In the genomic region with DNA sequence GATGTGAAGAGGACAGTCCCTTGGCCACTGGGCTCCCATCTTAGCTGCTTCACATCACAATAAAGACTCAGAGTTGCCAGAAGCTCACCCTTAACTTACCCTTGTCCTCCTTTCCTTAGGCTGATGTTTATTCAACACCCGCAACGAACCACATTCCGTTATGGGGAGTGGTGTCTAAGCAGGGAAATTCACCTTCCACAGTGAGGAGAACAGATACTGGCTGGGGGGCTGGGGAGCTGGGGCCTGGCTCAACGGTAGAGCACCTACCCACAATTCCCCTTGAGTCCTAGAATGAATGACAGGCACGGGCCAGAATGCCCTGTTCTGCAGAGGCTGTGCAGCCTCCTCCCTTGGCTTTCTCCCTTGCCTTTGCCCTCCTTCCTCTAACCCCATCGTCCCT, we compare ENCODE assay signal across 20 mouse cellular contexts. TPM values are rescaled to one million over a fixed set of nuclear protein-coding genes. Genes with fewer than 3 reads are reported as not detected.
A peak's percentile ranks its signal among the peaks of the same experiment; 100 is the strongest.
DNase-seq lines count a peak whose midpoint lies in the region; ATAC-seq and TF ChIP-seq lines count a peak whose summit lies in the region.
"Had no signal": no experiment of that assay in that cellular context is flagged by ENCODE, and none has a peak within 500 bp of the region (broad histone marks: within the 10 kb centered on the region; RNA-seq: fewer than 3 reads in every experiment).

No protein-coding gene starts in this region.

- H3K4me3 ChIP-seq in kidney, embryonic 14.5 days (ENCODE audit: low read length) = no peak overlapping the region
- H3K4me3 ChIP-seq in intestine, embryonic 15.5 days (replicated peaks) = no peak overlapping the region
- no peak overlapping the region for H3K4me3 ChIP-seq in stomach, embryonic 14.5 days (ENCODE audit: low read depth, low read length)
- H3K4me3 ChIP-seq in layer of hippocampus, adult 2 months = no peak overlapping the region
- H3K4me3 ChIP-seq: hindbrain, embryonic 12.5 days; kidney, embryonic 15.5 days; midbrain, embryonic 12.5 days; myocyte had no signal

- intact Hi-C loops in gastrocnemius, postnatal 14 days (cut with DNase I; ENCODE audit: low total_unique reads) = no loop called here

- DNase-seq in kidney, postnatal 10 days = peak; percentile 34
- DNase-seq in ES-CJ7 (ENCODE audit: low read depth, low spot score) = peak; percentile 93
- no peak for DNase-seq in layer of hippocampus, adult 2 months (ENCODE audit: low spot score in 2 of 2)
- no peak for DNase-seq in gastrocnemius, postnatal 14 days
- DNase-seq: cerebellum, postnatal 10 days; gastrocnemius, postnatal 36 days; layer of hippocampus, adult 9-11 months; liver; retina, postnatal 1 day; thymus, postnatal 4 days had no signal

- peaks cover 18% of the 10 kb centered on the region for H3K4me1 ChIP-seq in kidney, embryonic 14.5 days (ENCODE audit: control insufficient read depth, insufficient read depth, low read length)
- H3K4me1 ChIP-seq in intestine, embryonic 15.5 days (replicated peaks) = peaks cover 10% of the 10 kb centered on the region
- H3K4me1 ChIP-seq in stomach, embryonic 14.5 days (ENCODE audit: control insufficient read depth, insufficient read depth, low read length) = 0 out of 2 replicates have a peak, but pooled peaks cover 6% of the 10 kb centered on the region
- H3K4me1 ChIP-seq: hindbrain, embryonic 12.5 days; midbrain, embryonic 12.5 days had no signal

- H3K27ac ChIP-seq in kidney, embryonic 14.5 days (ENCODE audit: low read depth, low read length) = no peak overlapping the region
- H3K27ac ChIP-seq in intestine, embryonic 15.5 days = no peak overlapping the region
- no peak overlapping the region for H3K27ac ChIP-seq in stomach, embryonic 14.5 days (ENCODE audit: low read length)
- H3K27ac ChIP-seq in layer of hippocampus, adult 2 months = no peak overlapping the region
- H3K27ac ChIP-seq: hindbrain, embryonic 12.5 days; kidney, embryonic 15.5 days; macrophage; midbrain, embryonic 12.5 days had no signal

- no peaks in the 10 kb centered on the region for H3K36me3 ChIP-seq in kidney, embryonic 14.5 days (ENCODE audit: control insufficient read depth, insufficient read depth, low read length)
- H3K36me3 ChIP-seq in intestine, embryonic 15.5 days = no peaks in the 10 kb centered on the region
- no peaks in the 10 kb centered on the region for H3K36me3 ChIP-seq in stomach, embryonic 14.5 days (ENCODE audit: control insufficient read depth, insufficient read depth, low read length)
- H3K36me3 ChIP-seq: hindbrain, embryonic 12.5 days; kidney, embryonic 15.5 days; midbrain, embryonic 12.5 days had no signal

- H3K9ac ChIP-seq in kidney, embryonic 14.5 days (ENCODE audit: low read depth, low read length) = no peak overlapping the region
- H3K9ac ChIP-seq in intestine, embryonic 15.5 days = no peak overlapping the region
- no peak overlapping the region for H3K9ac ChIP-seq in stomach, embryonic 14.5 days (replicated peaks; ENCODE audit: low read depth, low read length)
- H3K9ac ChIP-seq: hindbrain, embryonic 12.5 days; kidney, embryonic 15.5 days; midbrain, embryonic 12.5 days had no signal

- 50% methylated on average over 6 of the region's 6 CpGs for WGBS in kidney, embryonic 14.5 days
- WGBS in intestine, embryonic 15.5 days = 29% methylated on average over 6 of the region's 6 CpGs
- WGBS in stomach, embryonic 14.5 days = 32% methylated on average over 6 of the region's 6 CpGs

- no peak for ATAC-seq in kidney, embryonic 14.5 days (ENCODE audit: low FRiP score, low TSS enrichment)
- 0 out of 2 replicates have a peak, but pooled peaks have one; percentile 34 for ATAC-seq in intestine, embryonic 15.5 days
- peak; percentile 35 for ATAC-seq in stomach, embryonic 14.5 days (ENCODE audit: insufficient number of reproducible peaks, insufficient read depth, low FRiP score, low read depth)

- H3K27me3 ChIP-seq in kidney, embryonic 14.5 days (ENCODE audit: control insufficient read depth, insufficient read depth, low read length) = no peaks in the 10 kb centered on the region
- no peaks in the 10 kb centered on the region for H3K27me3 ChIP-seq in intestine, embryonic 15.5 days (replicated peaks)
- no peaks in the 10 kb centered on the region for H3K27me3 ChIP-seq in stomach, embryonic 14.5 days (ENCODE audit: control insufficient read depth, insufficient read depth, low read length)
- H3K27me3 ChIP-seq: kidney, embryonic 15.5 days had no signal

- H3K9me3 ChIP-seq in kidney, embryonic 14.5 days (ENCODE audit: control insufficient read depth, low read length) = no peaks in the 10 kb centered on the region
- no peaks in the 10 kb centered on the region for H3K9me3 ChIP-seq in intestine, embryonic 15.5 days
- H3K9me3 ChIP-seq in stomach, embryonic 14.5 days (ENCODE audit: control insufficient read depth, low read depth, low read length) = no peaks in the 10 kb centered on the region
- H3K9me3 ChIP-seq: hindbrain, embryonic 12.5 days; kidney, embryonic 15.5 days; midbrain, embryonic 12.5 days had no signal

- no peak overlapping the region for H3K4me2 ChIP-seq in kidney, embryonic 14.5 days (replicated peaks; ENCODE audit: low read depth, low read length)
- H3K4me2 ChIP-seq in intestine, embryonic 15.5 days (replicated peaks) = no peak overlapping the region
- no peak overlapping the region for H3K4me2 ChIP-seq in stomach, embryonic 14.5 days (replicated peaks; ENCODE audit: low read depth, low read length)
- H3K4me2 ChIP-seq: hindbrain, embryonic 12.5 days; kidney, embryonic 15.5 days; midbrain, embryonic 12.5 days had no signal

- TF ChIP-seq CTCF in layer of hippocampus, adult 2 months (conservative IDR thresholded peaks at IDR 0.05) = no peak

RNA-seq across cellular contexts. Expression of gene Hsd17b14, which starts 4.2 kb away (rescaled TPM):
- polyA plus RNA-seq in kidney, embryonic 14.5 days (2014; fragmentation: Nextera tagmentation; extraction: Ambion mirVana) = 12.8 and 13.5 TPM in 2 replicates
- polyA plus RNA-seq in intestine, embryonic 15.5 days (2015; fragmentation: Nextera tagmentation; extraction: Ambion mirVana) = 2.1 and 2.8 TPM in 2 replicates
- 1.8 and 1.9 TPM in 2 replicates for polyA plus RNA-seq in stomach, embryonic 14.5 days (2014; fragmentation: Nextera tagmentation; extraction: Ambion mirVana)
- total RNA-seq in layer of hippocampus, adult 2 months (2021) = not detected
- 1 to 10 TPM; 1.7 to 2.3 TPM for total RNA-seq in gastrocnemius, postnatal 14 days (2021)
- total RNA-seq: left cerebral cortex, postnatal 14 days; neutrophil, adult 5-6 weeks had no signal

RNA-seq across cellular contexts. Expression of gene Bcat2, which starts 11.0 kb away (rescaled TPM):
- 61.1 and 73.7 TPM in 2 replicates for polyA plus RNA-seq in kidney, embryonic 14.5 days (2014; fragmentation: Nextera tagmentation; extraction: Ambion mirVana)
- 59.5 and 67.6 TPM in 2 replicates for polyA plus RNA-seq in intestine, embryonic 15.5 days (2015; fragmentation: Nextera tagmentation; extraction: Ambion mirVana)
- polyA plus RNA-seq in stomach, embryonic 14.5 days (2014; fragmentation: Nextera tagmentation; extraction: Ambion mirVana) = 61.6 and 63.4 TPM in 2 replicates
- total RNA-seq in layer of hippocampus, adult 2 months (2021) = 10 to 100 TPM; 20.6 to 28.2 TPM
- total RNA-seq in gastrocnemius, postnatal 14 days (2021) = 10 to 100 TPM; 37.2 to 37.8 TPM

RNA-seq across cellular contexts. Expression of gene Plekha4, which starts 32.8 kb away (rescaled TPM):
- polyA plus RNA-seq in kidney, embryonic 14.5 days (2014; fragmentation: Nextera tagmentation; extraction: Ambion mirVana) = 4.7 and 5.1 TPM in 2 replicates
- polyA plus RNA-seq in intestine, embryonic 15.5 days (2015; fragmentation: Nextera tagmentation; extraction: Ambion mirVana) = 0.83 and 1.5 TPM in 2 replicates
- polyA plus RNA-seq in stomach, embryonic 14.5 days (2014; fragmentation: Nextera tagmentation; extraction: Ambion mirVana) = 1.5 and 2.6 TPM in 2 replicates
- total RNA-seq in layer of hippocampus, adult 2 months (2021) = under 1 TPM; 0.52 to 0.79 TPM
- total RNA-seq in gastrocnemius, postnatal 14 days (2021) = 10 to 100 TPM in 1 of 2 experiments, 1 to 10 TPM in 1; 6.8 to 14.8 TPM

RNA-seq across cellular contexts. Expression of gene Ppp1r15a, which starts 32.8 kb away (rescaled TPM):
- polyA plus RNA-seq in kidney, embryonic 14.5 days (2014; fragmentation: Nextera tagmentation; extraction: Ambion mirVana) = 13.4 and 15.7 TPM in 2 replicates
- polyA plus RNA-seq in intestine, embryonic 15.5 days (2015; fragmentation: Nextera tagmentation; extraction: Ambion mirVana) = 16.5 and 17.0 TPM in 2 replicates
- 12.7 and 18.3 TPM in 2 replicates for polyA plus RNA-seq in stomach, embryonic 14.5 days (2014; fragmentation: Nextera tagmentation; extraction: Ambion mirVana)
- 10 to 100 TPM; 19.0 to 25.8 TPM for total RNA-seq in layer of hippocampus, adult 2 months (2021)
- 10 to 100 TPM; 13.1 to 18.4 TPM for total RNA-seq in gastrocnemius, postnatal 14 days (2021)

RNA-seq across cellular contexts. Expression of gene Nucb1, which starts 48.7 kb away (rescaled TPM):
- polyA plus RNA-seq in kidney, embryonic 14.5 days (2014; fragmentation: Nextera tagmentation; extraction: Ambion mirVana) = 141 and 190 TPM in 2 replicates
- polyA plus RNA-seq in intestine, embryonic 15.5 days (2015; fragmentation: Nextera tagmentation; extraction: Ambion mirVana) = 209 and 229 TPM in 2 replicates
- polyA plus RNA-seq in stomach, embryonic 14.5 days (2014; fragmentation: Nextera tagmentation; extraction: Ambion mirVana) = 199 TPM in 2 replicates
- total RNA-seq in layer of hippocampus, adult 2 months (2021) = 10 to 100 TPM; 97.6 to 98.2 TPM
- 100 to 1,000 TPM; 100 TPM for total RNA-seq in gastrocnemius, postnatal 14 days (2021)

Comparison
In these comparisons a context has a peak if more than half of its experiments do, and no peak if none do; other contexts are left out.
1. DNase-seq: peak in kidney, postnatal 10 days (single experiment) and ES-CJ7 (single experiment); none in layer of hippocampus, adult 2 months (0 of 2) and gastrocnemius, postnatal 14 days (single experiment).